Comparison of ENCODE assay signal across 8 mouse cellular contexts in genomic region chr14:79617121-79617828, GRCm38 (mm10). TPM values are rescaled to one million over a fixed set of nuclear protein-coding genes. Genes with fewer than 3 reads are reported as not detected.
DNase-seq lines count a peak whose midpoint lies in the region.

No protein-coding gene starts in this region.

- intact Hi-C loops in heart, postnatal 14 days (cut with DNase I) = loop anchor here (2.0 to 10.0 kb wide), 3 partner anchors 45 to 298 kb away; partner anchors contain the start of gene Cnmd

- DNase-seq in heart, adult 8-10 months (ENCODE audit: low spot score) = peak; percentile 31
- no peak for DNase-seq in heart, postnatal 14 days
- peak; percentile 6 for DNase-seq in thymus, postnatal 0 days (ENCODE audit: low spot score)
- no peak for DNase-seq in thymus, postnatal 10 days (ENCODE audit: low spot score in 2 of 2)
- peak; percentile 66 for DNase-seq in layer of hippocampus, adult 9-10 months (ENCODE audit: low spot score)
- peak; percentile 35 for DNase-seq in telencephalon, adult 2 months (ENCODE audit: low read depth, low spot score)
- no peak for DNase-seq in cerebellum, adult 18-20 months
- no peak for DNase-seq in right cerebral cortex, postnatal 4 days

RNA-seq across cellular contexts. Expression of gene Sugt1, which starts 29.8 kb away (rescaled TPM):
- total RNA-seq in heart, adult 8-10 months (2022) = 10 to 100 TPM; 61.8 to 67.5 (median 62.6) TPM
- 10 to 100 TPM; 70.4 to 72.2 TPM for total RNA-seq in heart, postnatal 14 days (2021)
- polyA plus RNA-seq in thymus, postnatal 0 days (2015; fragmentation: Nextera tagmentation; extraction: Ambion mirVana) = 130 and 131 TPM in 2 replicates

RNA-seq across cellular contexts. Expression of gene Cnmd, which starts 44.7 kb away (rescaled TPM):
- total RNA-seq in heart, adult 8-10 months (2022) = 1 to 10 TPM; 3.6 to 5.6 (median 4.0) TPM
- total RNA-seq in heart, postnatal 14 days (2021) = under 1 TPM; 0.24 to 0.74 TPM
- 11.1 and 13.5 TPM in 2 replicates for polyA plus RNA-seq in thymus, postnatal 0 days (2015; fragmentation: Nextera tagmentation; extraction: Ambion mirVana)

Comparison
In these comparisons a context has a peak if more than half of its experiments do, and no peak if none do; other contexts are left out.
1. DNase-seq: peak in heart, adult 8-10 months (single experiment), thymus, postnatal 0 days (single experiment), layer of hippocampus, adult 9-10 months (single experiment) and telencephalon, adult 2 months (single experiment); none in heart, postnatal 14 days (0 of 2), thymus, postnatal 10 days (0 of 2), cerebellum, adult 18-20 months (0 of 2) and right cerebral cortex, postnatal 4 days (single experiment).